Mouse (Mus musculus) stomach, postnatal 0 days (tissue): ENCODE measurements at regions not wholly inside any gene's neighbourhood (a gene's known extent, or its start where the extent isn't known, plus 50 kb on each side); places are given as distances from the start of the nearest gene placed in this dataset.

Experiments used
- CTCF ChIP-seq: IDR thresholded peaks from 2 replicates; pipeline ENCODE4 v1.5.1; 2016; ENCODE audit warnings: antibody characterized with exemption, low read depth, mild to moderate bottlenecking, moderate library complexity
- EP300 ChIP-seq: optimal IDR thresholded peaks from 2 replicates; pipeline ENCODE3; 2016; ENCODE audit warnings: antibody characterized with exemption

DNA sequence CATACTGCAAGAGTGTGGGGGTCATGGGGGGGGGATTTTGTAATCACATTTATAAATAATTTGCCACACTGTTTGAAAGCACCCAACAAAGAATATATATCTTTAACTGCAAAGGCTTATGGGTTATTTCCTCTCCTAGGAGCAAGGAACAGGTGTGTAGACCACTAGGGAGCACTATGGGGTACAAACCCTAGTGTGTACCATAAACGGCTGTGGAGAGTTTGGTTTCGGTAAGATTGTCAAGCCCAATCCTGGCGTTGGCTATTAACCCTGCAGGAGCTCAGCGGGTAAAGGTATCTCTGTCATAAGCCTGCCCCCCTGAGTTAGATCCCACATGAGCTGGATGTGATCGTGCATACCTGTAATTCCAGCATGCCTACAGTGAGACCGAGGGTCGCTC, 71.0 kb upstream of the Nt5e start:
- TF ChIP-seq EP300: no peak
- no peak for TF ChIP-seq CTCF
